Mouse (Mus musculus) heart, embryonic 14.5 days (tissue): ENCODE results near the gene Ryr2. TPM values are rescaled to one million over a fixed set of nuclear protein-coding genes. Genes with fewer than 3 reads are reported as not detected.
A peak's percentile ranks its signal among the peaks of the same experiment; 100 is the strongest.
"Not testable (repeated sequence)": the region's sequence is repeated elsewhere in the genome, so short reads cannot be mapped to it uniquely, and the experiment has no call there.

Source experiments
- ATAC-seq: fragments of 200-750 bp; cut with Nextera tagmentation; 2 replicates; pipeline ENCODE4 v1.8.0; 2017; ENCODE audit warnings: low read depth, moderate TSS enrichment; ENCODE audit not compliant: insufficient number of reproducible peaks, insufficient read depth, low FRiP score
- H3K27ac ChIP-seq, 2 experiments: fragments of 200-500 bp in 1 of 2; fragments of 300-500 bp in 1 of 2; sonication (generic) in 1 of 2; replicated peaks in 1 of 2; 2 replicates each; pipeline ENCODE4 v1.5.1; 2012 to 2014; ENCODE audit warnings: low read depth in 2 of 2, low read length in 2 of 2, control low read depth in 1 of 2, mild to moderate bottlenecking in 1 of 2, mixed read lengths in 1 of 2; ENCODE audit not compliant: control insufficient read depth in 1 of 2, insufficient read depth in 1 of 2
- H3K27me3 ChIP-seq: fragments of 300-500 bp; sonication (generic); 2 replicates; pipeline ENCODE4 v1.6.1; 2014; ENCODE audit warnings: mild to moderate bottlenecking, low read length, control low read depth; ENCODE audit not compliant: control insufficient read depth, insufficient read depth
- H3K36me3 ChIP-seq: fragments of 300-500 bp; sonication (generic); 2 replicates; pipeline ENCODE4 v1.6.1; 2014; ENCODE audit warnings: mild to moderate bottlenecking, control low read depth, low read length, mixed read lengths; ENCODE audit not compliant: control insufficient read depth, insufficient read depth
- H3K4me1 ChIP-seq, 2 experiments: fragments of 200-500 bp in 1 of 2; fragments of 300-500 bp in 1 of 2; sonication (generic) in 1 of 2; 2 replicates each; pipeline ENCODE4 v1.6.1; 2012 to 2014; ENCODE audit warnings: low read length in 2 of 2, control low read depth in 1 of 2, mixed read lengths in 1 of 2; ENCODE audit not compliant: control insufficient read depth in 2 of 2, insufficient read depth in 2 of 2
- H3K4me2 ChIP-seq: fragments of 300-500 bp; sonication (generic); 2 replicates; pipeline ENCODE4 v1.6.1; 2014; ENCODE audit warnings: mild to moderate bottlenecking, low read length
- H3K4me3 ChIP-seq, 2 experiments: fragments of 200-500 bp in 1 of 2; fragments of 300-500 bp in 1 of 2; sonication (generic) in 1 of 2; 2 replicates each; pipeline ENCODE4 v1.5.1; 2012 to 2014; ENCODE audit warnings: low read length in 2 of 2, mild to moderate bottlenecking in 2 of 2, control low read depth in 1 of 2, low read depth in 1 of 2, moderate library complexity in 1 of 2; ENCODE audit not compliant: control insufficient read depth in 1 of 2, insufficient read depth in 1 of 2
- H3K9ac ChIP-seq: fragments of 300-500 bp; sonication (generic); 2 replicates; pipeline ENCODE4 v1.6.1; 2014; ENCODE audit warnings: mild to moderate bottlenecking, low read length
- H3K9me3 ChIP-seq: fragments of 300-500 bp; sonication (generic); 2 replicates; pipeline ENCODE4 v1.6.1; 2016; ENCODE audit warnings: low read length, control low read depth; ENCODE audit not compliant: control insufficient read depth
- WGBS: fragments of 180-500 bp; shearing (Covaris S2); extraction: QIAGEN DNeasy Blood & Tissue Kit; methylation state at CpG from one replicate; pipeline ENCODE4 v1.1.7; 2014; 5-methylcytosine and 5-hydroxymethylcytosine counted together
- polyA plus RNA-seq: library from polyadenylated mRNA; unstranded; fragments of >200 nt; fragmentation: Nextera tagmentation; extraction: Ambion mirVana; gene quantifications from 2 replicates; pipeline ENCODE4 v1.2.1, GENCODE M21; 2014

The Ryr2 gene
- polyA plus RNA-seq, 1 experiment from 2014 or later: 69.1 TPM

DNA sequence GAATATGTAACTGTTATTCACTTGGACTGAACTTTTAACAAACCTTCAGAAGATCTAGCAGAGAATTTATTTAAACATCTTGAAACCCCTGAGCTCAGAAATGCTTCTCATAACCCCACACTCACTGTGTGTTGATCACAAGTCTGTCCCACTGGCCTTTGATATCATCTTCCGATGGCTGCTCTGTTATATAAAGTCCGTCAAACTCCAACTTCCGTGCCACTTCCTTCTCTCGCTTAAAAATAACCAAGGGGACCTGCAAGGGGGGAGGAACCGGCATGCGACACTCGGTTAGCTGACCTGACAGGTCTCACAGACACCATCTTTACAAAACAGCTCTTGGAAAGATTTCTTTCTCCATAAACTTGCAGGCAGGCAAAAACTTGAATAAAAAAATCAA lies 521.5 kb downstream of the Ryr2 start:
- Histone ChIP-seq H3K9ac (no peak overlapping the region), H3K36me3 (peaks cover 66% of the 10 kb centered on the region), H3K27me3 (no peaks in the 10 kb centered on the region), H3K9me3 (no peaks in the 10 kb centered on the region), H3K4me3 (no peak overlapping the region), H3K27ac (no peak overlapping the region), H3K4me1 (no peaks in the 10 kb centered on the region), H3K4me2 (no peak overlapping the region)
- 27% methylated on average over 7 of the region's 7 CpGs for WGBS
- ATAC-seq: no peak

- peaks cover 84% of the 10 kb centered on the region for H3K36me3 ChIP-seq
- H3K9ac ChIP-seq: no peak overlapping the region
- no peak overlapping the region for H3K27ac ChIP-seq
- 40% methylated on average over 2 of the region's 2 CpGs for WGBS
- no peaks in the 10 kb centered on the region for H3K27me3 ChIP-seq
- H3K4me2 ChIP-seq: no peak overlapping the region
- peaks cover 0 to 2% of the 10 kb centered on the region in 2 experiments; a peak in 1 of 4 replicates for H3K4me1 ChIP-seq
- H3K4me3 ChIP-seq: no peak overlapping the region
- no peak for ATAC-seq
- no peaks in the 10 kb centered on the region for H3K9me3 ChIP-seq
Observed at GRCm38 (mm10) chr13:11572552-11572951, 534.2 kb downstream of the Ryr2 start.

DNA sequence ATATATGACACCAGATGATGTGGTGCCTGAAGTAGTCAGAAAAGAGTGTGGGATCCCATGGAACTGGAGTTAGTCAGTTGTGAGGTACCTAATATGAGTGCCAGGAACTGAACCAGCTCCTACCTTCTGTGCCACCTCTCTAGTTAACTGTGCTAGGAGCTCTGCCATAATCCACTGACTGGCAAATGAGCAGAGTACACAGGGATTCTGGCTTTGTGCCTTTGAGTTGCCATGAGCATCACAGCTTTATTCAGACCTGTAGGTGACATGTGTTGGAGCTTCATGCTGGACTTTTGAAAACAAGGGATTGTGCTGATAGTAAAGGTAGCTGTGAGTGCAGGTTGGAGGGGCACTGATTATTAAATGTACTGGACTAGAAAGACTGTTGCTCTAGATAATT lies 539.4 kb downstream of the Ryr2 start:
- Histone ChIP-seq H3K27ac (no peak overlapping the region), H3K27me3 (no peaks in the 10 kb centered on the region), H3K4me3 (no peak overlapping the region), H3K4me2 (no peak overlapping the region), H3K4me1 (peaks cover 2 to 5% of the 10 kb centered on the region in 2 experiments; a peak in 1 of 4 replicates), H3K9me3 (no peaks in the 10 kb centered on the region), H3K9ac (no peak overlapping the region), H3K36me3 (peaks cover 67% of the 10 kb centered on the region)
- ATAC-seq: no peak

GRCm38 (mm10) chr13:11566486-11566885 lies 540.3 kb downstream of the Ryr2 start:
- ATAC-seq: no peak
- no peak overlapping the region for H3K9ac ChIP-seq
- H3K27me3 ChIP-seq: no peaks in the 10 kb centered on the region
- no peak overlapping the region for H3K27ac ChIP-seq
- H3K4me3 ChIP-seq: no peak overlapping the region
- H3K4me2 ChIP-seq: no peak overlapping the region
- 0 out of 4 replicates have a peak, but pooled peaks cover 0 to 5% of the 10 kb centered on the region in 2 experiments for H3K4me1 ChIP-seq
- WGBS: 74% methylated on average over 9 of the region's 9 CpGs
- peaks cover 66% of the 10 kb centered on the region for H3K36me3 ChIP-seq
- no peaks in the 10 kb centered on the region for H3K9me3 ChIP-seq

GRCm38 (mm10) chr13:11563224-11564024 lies 543.3 kb downstream of the Ryr2 start:
- Histone ChIP-seq H3K9me3 (no peaks in the 10 kb centered on the region), H3K27me3 (no peaks in the 10 kb centered on the region), H3K4me1 (0 out of 4 replicates have a peak, but pooled peaks cover 0 to 5% of the 10 kb centered on the region in 2 experiments), H3K27ac (no peak overlapping the region), H3K36me3 (peaks cover 67% of the 10 kb centered on the region), H3K4me3 (no peak overlapping the region), H3K9ac (no peak overlapping the region), H3K4me2 (no peak overlapping the region)
- WGBS: 52% methylated on average over 1 of the region's 1 CpGs
- no peak for ATAC-seq

- ATAC-seq: no peak
- peaks cover 31% of the 10 kb centered on the region for H3K36me3 ChIP-seq
- 77% methylated on average over 3 of the region's 3 CpGs for WGBS
Observed at GRCm38 (mm10) chr13:11549644-11550043, 557.1 kb downstream of the Ryr2 start.

DNA sequence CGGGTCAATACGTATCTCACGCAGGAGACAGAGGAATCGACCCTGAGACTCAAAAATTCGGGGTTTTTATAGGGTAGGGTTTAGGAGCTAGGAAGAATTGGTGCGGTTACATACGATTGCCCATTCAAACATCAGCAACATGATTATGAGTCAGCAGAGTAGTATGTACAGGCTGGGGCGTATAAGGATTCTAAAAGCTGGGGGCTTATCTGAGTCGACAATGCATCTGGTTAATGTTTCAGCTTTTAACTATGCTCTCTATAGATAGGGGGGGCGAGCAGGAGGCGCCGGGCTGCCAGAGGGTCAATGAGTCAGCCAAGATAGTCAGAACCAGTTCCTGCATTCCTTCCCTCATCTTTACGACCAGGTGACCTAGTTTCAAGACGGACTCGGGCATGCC lies 557.6 kb downstream of the Ryr2 start:
- not testable (repeated sequence) for H3K27me3 ChIP-seq, H3K9ac ChIP-seq, H3K4me3 ChIP-seq, ATAC-seq, H3K4me1 ChIP-seq, H3K9me3 ChIP-seq, H3K27ac ChIP-seq
- 20% methylated on average over 15 of the region's 15 CpGs for WGBS
- Histone ChIP-seq H3K36me3 (peaks cover 28% of the 10 kb centered on the region), H3K4me2 (peak overlapping the region; percentile 39)

More at GRCm38 (mm10) chr13:11549644-11550043, 557.1 kb downstream of the Ryr2 start:
- no peaks in the 10 kb centered on the region for H3K27me3 ChIP-seq
- H3K9ac ChIP-seq: no peak overlapping the region
- H3K4me2 ChIP-seq: peak overlapping the region; percentile 39
- no peaks in the 10 kb centered on the region for H3K9me3 ChIP-seq
- H3K4me1 ChIP-seq: peaks cover 4 to 5% of the 10 kb centered on the region in 2 experiments; a peak in 2 of 4 replicates
- no peak overlapping the region for H3K4me3 ChIP-seq
- H3K27ac ChIP-seq: no peak overlapping the region
